Mouse (Mus musculus) embryonic facial prominence, embryonic 12.5 days (tissue): Measurements from ENCODE around the gene Dpp9. TPM values are rescaled to one million over a fixed set of nuclear protein-coding genes. Genes with fewer than 3 reads are reported as not detected.

Experiments used
- ATAC-seq: fragments of 200-750 bp; cut with Nextera tagmentation; 2 replicates; pipeline ENCODE4 v1.8.0; 2017; ENCODE audit not compliant: insufficient number of reproducible peaks, insufficient read depth, low FRiP score, low TSS enrichment
- H3K27ac ChIP-seq: fragments of 300-500 bp; sonication (generic); 2 replicates; pipeline ENCODE4 v1.5.1; 2016; ENCODE audit warnings: mild to moderate bottlenecking
- H3K27me3 ChIP-seq: fragments of 300-500 bp; sonication (generic); 2 replicates; pipeline ENCODE4 v1.6.1; 2016; ENCODE audit warnings: mild to moderate bottlenecking, moderate library complexity
- H3K36me3 ChIP-seq: fragments of 300-500 bp; sonication (generic); 2 replicates; pipeline ENCODE4 v1.6.1; 2016; ENCODE audit warnings: mild to moderate bottlenecking
- H3K4me1 ChIP-seq: fragments of 300-500 bp; sonication (generic); 2 replicates; pipeline ENCODE4 v1.6.1; 2016
- H3K4me2 ChIP-seq: fragments of 300-500 bp; sonication (generic); replicated peaks from 2 replicates; pipeline ENCODE4 v1.6.1; 2016; ENCODE audit warnings: mild to moderate bottlenecking, moderate library complexity
- H3K4me3 ChIP-seq: fragments of 300-500 bp; sonication (generic); 2 replicates; pipeline ENCODE4 v1.5.1; 2016; ENCODE audit warnings: mild to moderate bottlenecking
- H3K9ac ChIP-seq: fragments of 300-500 bp; sonication (generic); 2 replicates; pipeline ENCODE4 v1.6.1; 2016; ENCODE audit warnings: mild to moderate bottlenecking, moderate library complexity
- H3K9me3 ChIP-seq: fragments of 300-500 bp; sonication (generic); 2 replicates; pipeline ENCODE4 v1.6.1; 2016; ENCODE audit warnings: mild to moderate bottlenecking, moderate library complexity
- WGBS: fragments of 180-500 bp; shearing (Covaris S2); methylation state at CpG from one replicate; pipeline ENCODE4 v1.1.7; 2016; 5-methylcytosine and 5-hydroxymethylcytosine counted together
- polyA plus RNA-seq: library from polyadenylated mRNA; unstranded; fragments of >200 nt; fragmentation: Nextera tagmentation; extraction: Ambion mirVana; gene quantifications from 2 replicates; pipeline ENCODE4 v1.2.1, GENCODE M21; 2016

Gene Dpp9
- polyA plus RNA-seq, 1 experiment from 2014 or later, result 43.4 TPM

DNA sequence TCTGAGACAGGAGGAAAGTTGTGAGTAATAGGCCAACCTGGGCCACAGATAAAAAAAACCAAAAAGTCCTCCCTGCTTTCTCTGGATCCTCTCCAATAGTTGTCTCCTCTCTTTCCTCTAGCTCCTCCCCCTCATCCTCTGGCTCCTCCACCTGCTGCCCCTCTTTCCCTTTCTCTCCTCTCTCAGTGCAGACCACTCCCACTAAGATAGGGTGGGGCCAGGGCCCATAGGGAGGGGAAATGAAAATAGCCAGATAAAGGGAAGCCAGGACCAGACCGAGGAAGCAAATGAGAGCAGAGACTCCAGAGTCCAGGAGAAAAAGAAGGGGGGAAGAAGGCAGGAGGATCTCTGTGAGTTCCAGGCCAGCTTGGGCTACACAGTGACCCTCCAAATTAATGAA, 6.2 kb upstream of the Dpp9 start:
- Histone ChIP-seq H3K27me3 (no peaks in the 10 kb centered on the region), H3K27ac (no peak overlapping the region), H3K9me3 (no peaks in the 10 kb centered on the region), H3K4me2 (no peak overlapping the region), H3K36me3 (no peaks in the 10 kb centered on the region), H3K4me3 (no peak overlapping the region), H3K4me1 (no peaks in the 10 kb centered on the region), H3K9ac (no peak overlapping the region)
- WGBS, result 52% methylated on average over 1 of the region's 1 CpGs
- ATAC-seq, result no peak

DNA sequence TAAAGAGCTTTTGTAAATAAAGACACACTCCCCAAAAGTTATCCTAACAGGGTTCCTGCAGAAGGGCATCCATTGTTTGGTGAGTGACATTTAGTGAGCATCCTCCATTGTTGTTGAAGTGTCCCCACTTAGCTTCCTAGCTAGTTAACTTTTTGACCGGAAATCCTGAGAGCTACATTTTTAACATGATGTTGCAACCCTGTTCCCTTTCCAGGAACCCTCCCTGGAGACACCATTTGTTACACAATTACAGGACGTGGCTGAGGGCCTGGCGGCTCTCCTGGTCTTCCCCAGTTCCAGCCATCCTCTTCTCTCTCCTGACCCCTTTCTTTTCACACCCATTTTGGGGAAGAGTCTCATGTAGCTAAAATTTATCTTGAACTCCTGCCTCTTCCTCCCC, 1.1 kb upstream of the Dpp9 start:
- Histone ChIP-seq H3K27ac (no peak overlapping the region), H3K9ac (no peak overlapping the region), H3K9me3 (no peaks in the 10 kb centered on the region), H3K4me1 (peaks cover 13% of the 10 kb centered on the region), H3K4me2 (no peak overlapping the region), H3K27me3 (no peaks in the 10 kb centered on the region), H3K4me3 (0 out of 2 replicates have a peak overlapping the region, but pooled peaks have one; percentile 93), H3K36me3 (peaks cover 6% of the 10 kb centered on the region; the same call in 1 of the 2 replicates)
- 51% methylated on average over 3 of the region's 3 CpGs for WGBS
- no peak for ATAC-seq

DNA sequence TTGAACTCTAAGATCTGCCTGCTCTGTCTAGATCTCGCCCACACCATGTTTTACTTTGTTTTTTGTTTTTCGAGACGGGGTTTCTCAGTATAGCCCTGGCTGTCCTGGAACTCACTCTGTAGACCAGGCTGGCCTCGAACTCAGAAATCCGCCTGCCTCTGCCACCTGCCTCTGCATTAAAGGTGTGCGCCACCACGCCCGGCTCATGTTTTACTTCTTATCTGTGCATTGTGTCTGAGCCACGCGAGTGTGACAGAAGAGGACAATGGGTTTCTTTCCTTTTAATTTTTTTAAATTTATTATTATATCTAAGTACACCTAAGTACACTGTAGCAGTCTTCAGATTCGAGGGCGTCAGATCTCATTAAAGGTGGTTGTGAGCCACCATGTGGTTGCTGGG, 546 bp upstream of the Dpp9 start:
- WGBS, result 48% methylated on average over 12 of the region's 12 CpGs
- H3K4me3 ChIP-seq, result peak overlapping the region; percentile 93
- peak overlapping the region; percentile 89 for H3K27ac ChIP-seq
- H3K4me1 ChIP-seq, result peaks cover 13% of the 10 kb centered on the region
- peak; percentile 29 for ATAC-seq
- peak overlapping the region; percentile 77 for H3K4me2 ChIP-seq
- no peaks in the 10 kb centered on the region for H3K27me3 ChIP-seq
- peaks cover 6% of the 10 kb centered on the region; the same call in 1 of the 2 replicates for H3K36me3 ChIP-seq
- no peaks in the 10 kb centered on the region for H3K9me3 ChIP-seq
- H3K9ac ChIP-seq, result peak overlapping the region; percentile 86

DNA sequence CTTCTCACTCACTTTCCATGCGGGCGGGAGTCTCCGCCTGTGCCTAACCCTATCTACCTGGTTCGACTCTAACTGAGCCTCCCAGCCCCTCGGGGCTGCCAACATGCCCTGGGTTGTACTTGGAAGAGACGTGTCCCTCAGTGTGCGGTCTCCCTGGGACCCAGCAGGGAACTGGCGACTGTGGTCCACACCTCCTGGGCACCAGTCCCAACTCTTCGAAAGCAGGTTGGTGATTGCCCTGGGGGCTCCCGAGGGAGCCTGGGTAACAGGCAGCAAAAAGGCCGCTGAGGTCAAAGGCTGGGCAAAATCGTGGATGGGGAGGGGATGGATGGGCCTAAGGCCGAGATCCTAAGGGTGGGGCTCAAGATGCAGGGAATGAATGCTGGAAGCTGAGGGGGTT, 1.0 kb downstream of the Dpp9 start:
- H3K27ac ChIP-seq, result no peak overlapping the region
- peaks cover 6% of the 10 kb centered on the region; the same call in 1 of the 2 replicates for H3K36me3 ChIP-seq

DNA sequence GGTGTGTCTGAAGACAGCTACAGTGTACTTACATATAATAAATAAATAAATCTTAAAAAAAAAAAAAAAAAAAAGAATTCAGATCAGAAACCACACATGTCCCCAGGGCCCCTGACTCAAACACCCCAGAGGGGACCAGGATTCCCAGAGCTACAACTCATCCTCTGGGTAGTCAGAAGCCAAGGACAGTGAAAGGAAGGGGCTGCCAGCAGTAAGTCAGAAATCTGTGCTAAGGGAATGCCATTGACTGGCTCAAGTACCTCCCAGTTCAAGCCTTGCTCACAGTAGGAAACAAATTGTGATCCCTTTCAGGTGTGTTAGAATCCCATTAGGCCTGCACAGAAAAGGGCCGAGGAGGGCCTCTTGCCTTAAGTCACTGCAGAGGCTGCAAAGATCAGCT, 4.5 kb downstream of the Dpp9 start:
- no peaks in the 10 kb centered on the region for H3K9me3 ChIP-seq
- ATAC-seq, result no peak
- H3K9ac ChIP-seq, result no peak overlapping the region
- H3K27me3 ChIP-seq, result no peaks in the 10 kb centered on the region
- no peak overlapping the region for H3K4me2 ChIP-seq
- no peak overlapping the region for H3K27ac ChIP-seq
- peaks cover 34% of the 10 kb centered on the region for H3K36me3 ChIP-seq
- WGBS, result 87% methylated on average over 1 of the region's 1 CpGs
- H3K4me1 ChIP-seq, result peaks cover 15% of the 10 kb centered on the region
- H3K4me3 ChIP-seq, result no peak overlapping the region

More for the DNA sequence above, 1.0 kb downstream of the Dpp9 start:
- WGBS, result 58% methylated on average over 13 of the region's 13 CpGs
- Histone ChIP-seq H3K4me2 (peak overlapping the region; percentile 77), H3K27me3 (no peaks in the 10 kb centered on the region), H3K4me3 (peak overlapping the region; percentile 93), H3K4me1 (peaks cover 15% of the 10 kb centered on the region), H3K9me3 (no peaks in the 10 kb centered on the region), H3K9ac (peak overlapping the region; percentile 86)
- no peak for ATAC-seq

DNA sequence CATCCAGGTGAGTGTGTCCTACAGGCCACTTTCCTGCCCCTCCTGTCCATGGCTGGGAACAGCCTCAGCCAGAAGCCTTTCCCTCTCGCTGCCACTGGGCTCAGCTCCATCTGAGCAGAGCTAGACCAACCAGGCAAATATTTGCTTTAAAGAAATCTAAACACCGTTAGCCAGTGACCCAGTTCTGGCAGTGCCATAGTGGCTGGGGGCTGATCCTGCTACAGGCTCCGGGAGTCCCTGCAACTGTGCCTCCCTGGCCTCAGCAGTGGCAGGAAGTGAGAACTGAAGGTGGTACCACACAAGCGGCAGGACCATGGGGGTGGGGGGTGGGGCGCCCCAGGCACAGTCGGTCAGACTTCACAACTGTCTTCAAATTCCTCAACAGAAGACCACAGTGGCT, 6.0 kb downstream of the Dpp9 start:
- ATAC-seq, result no peak
- H3K4me3 ChIP-seq, result no peak overlapping the region
- H3K9ac ChIP-seq, result no peak overlapping the region
- H3K27ac ChIP-seq, result no peak overlapping the region
- 54% methylated on average over 6 of the region's 6 CpGs for WGBS
- H3K36me3 ChIP-seq, result peaks cover 49% of the 10 kb centered on the region
- H3K4me2 ChIP-seq, result no peak overlapping the region
- H3K9me3 ChIP-seq, result no peaks in the 10 kb centered on the region
- H3K27me3 ChIP-seq, result no peaks in the 10 kb centered on the region
- H3K4me1 ChIP-seq, result peaks cover 11% of the 10 kb centered on the region

DNA sequence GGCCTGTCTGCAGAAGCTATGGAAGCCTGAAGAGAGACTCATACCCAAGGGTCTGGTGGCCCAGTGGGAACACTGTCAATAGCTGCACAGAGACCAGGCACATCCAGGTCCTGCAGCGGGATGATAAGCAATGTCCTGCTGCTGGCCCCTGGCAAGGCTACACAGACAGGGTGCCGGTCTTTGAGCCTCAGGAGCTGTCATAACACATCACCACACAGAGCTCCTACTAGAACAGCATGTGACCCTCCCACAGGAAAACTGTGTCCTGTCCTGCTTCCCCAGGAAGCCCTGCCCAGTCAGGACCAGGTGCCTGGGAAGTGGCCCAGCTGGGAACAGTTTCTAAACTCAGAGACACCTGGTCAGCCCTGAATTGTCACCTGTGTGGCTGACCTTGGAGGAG, 7.6 kb downstream of the Dpp9 start:
- WGBS, result 89% methylated on average over 2 of the region's 2 CpGs
- Histone ChIP-seq H3K9ac (no peak overlapping the region), H3K36me3 (peaks cover 65% of the 10 kb centered on the region), H3K9me3 (no peaks in the 10 kb centered on the region), H3K4me3 (no peak overlapping the region), H3K27ac (no peak overlapping the region), H3K4me1 (0 out of 2 replicates have a peak, but pooled peaks cover 2% of the 10 kb centered on the region), H3K4me2 (no peak overlapping the region), H3K27me3 (no peaks in the 10 kb centered on the region)
- ATAC-seq, result no peak

DNA sequence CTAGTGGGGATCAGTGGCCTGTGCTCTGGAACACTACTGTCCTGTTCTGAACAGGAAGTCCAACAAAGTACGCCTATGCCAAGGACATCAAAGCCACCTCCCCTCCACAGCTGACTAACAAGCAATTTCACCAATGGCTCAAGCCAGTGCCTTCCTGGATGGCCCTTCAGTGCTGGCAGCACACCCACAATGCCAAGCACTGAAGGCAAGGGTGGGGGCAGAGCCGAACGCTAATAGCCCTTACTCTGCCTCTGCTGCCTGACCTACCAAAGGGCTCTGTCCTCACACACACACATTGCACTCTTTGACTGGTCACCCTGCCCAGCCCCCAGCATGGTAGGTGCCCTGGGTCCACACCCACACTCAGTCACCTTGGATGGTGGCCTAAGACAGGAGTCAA, 9.9 kb downstream of the Dpp9 start:
- H3K27me3 ChIP-seq, result no peaks in the 10 kb centered on the region
- H3K36me3 ChIP-seq, result peaks cover 80% of the 10 kb centered on the region
- H3K9me3 ChIP-seq, result no peaks in the 10 kb centered on the region
- no peak for ATAC-seq
- no peak overlapping the region for H3K9ac ChIP-seq
- H3K27ac ChIP-seq, result no peak overlapping the region
- WGBS, result 89% methylated on average over 3 of the region's 3 CpGs
- H3K4me2 ChIP-seq, result no peak overlapping the region
- H3K4me1 ChIP-seq, result 0 out of 2 replicates have a peak, but pooled peaks cover 2% of the 10 kb centered on the region
- H3K4me3 ChIP-seq, result no peak overlapping the region

DNA sequence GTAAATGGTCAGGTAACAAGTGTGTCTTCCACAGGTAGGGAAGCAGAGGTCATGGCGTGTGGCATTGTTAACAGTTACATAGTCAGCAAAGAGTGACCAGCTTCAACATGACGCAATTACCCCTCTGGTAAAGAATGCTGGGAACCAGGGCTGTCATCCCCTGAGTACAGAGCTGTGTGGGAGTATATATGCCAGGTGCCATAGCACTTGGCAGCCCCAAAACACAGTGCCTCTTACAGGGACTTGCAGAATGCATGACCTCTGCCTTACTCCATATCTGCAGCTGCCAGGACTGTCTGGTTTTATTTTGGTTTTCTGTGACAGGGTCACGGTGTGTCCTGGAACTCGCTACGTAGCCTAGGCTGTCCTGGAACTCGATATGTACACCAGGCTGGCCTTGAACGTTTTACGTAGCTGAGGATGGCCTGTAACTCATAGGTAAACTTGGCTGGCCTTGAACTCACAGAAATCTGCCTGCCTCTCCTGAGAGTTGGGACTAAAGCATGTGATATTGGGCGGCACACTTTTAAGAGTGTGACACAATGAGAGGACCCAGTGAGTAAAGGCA, 10.7 kb downstream of the Dpp9 start:
- ATAC-seq, result no peak
- Histone ChIP-seq H3K27ac (no peak overlapping the region), H3K36me3 (peaks cover 88% of the 10 kb centered on the region), H3K4me3 (no peak overlapping the region), H3K9me3 (no peaks in the 10 kb centered on the region), H3K9ac (no peak overlapping the region), H3K4me1 (0 out of 2 replicates have a peak, but pooled peaks cover 2% of the 10 kb centered on the region), H3K27me3 (no peaks in the 10 kb centered on the region), H3K4me2 (no peak overlapping the region)
- WGBS, result 88% methylated on average over 9 of the region's 9 CpGs

DNA sequence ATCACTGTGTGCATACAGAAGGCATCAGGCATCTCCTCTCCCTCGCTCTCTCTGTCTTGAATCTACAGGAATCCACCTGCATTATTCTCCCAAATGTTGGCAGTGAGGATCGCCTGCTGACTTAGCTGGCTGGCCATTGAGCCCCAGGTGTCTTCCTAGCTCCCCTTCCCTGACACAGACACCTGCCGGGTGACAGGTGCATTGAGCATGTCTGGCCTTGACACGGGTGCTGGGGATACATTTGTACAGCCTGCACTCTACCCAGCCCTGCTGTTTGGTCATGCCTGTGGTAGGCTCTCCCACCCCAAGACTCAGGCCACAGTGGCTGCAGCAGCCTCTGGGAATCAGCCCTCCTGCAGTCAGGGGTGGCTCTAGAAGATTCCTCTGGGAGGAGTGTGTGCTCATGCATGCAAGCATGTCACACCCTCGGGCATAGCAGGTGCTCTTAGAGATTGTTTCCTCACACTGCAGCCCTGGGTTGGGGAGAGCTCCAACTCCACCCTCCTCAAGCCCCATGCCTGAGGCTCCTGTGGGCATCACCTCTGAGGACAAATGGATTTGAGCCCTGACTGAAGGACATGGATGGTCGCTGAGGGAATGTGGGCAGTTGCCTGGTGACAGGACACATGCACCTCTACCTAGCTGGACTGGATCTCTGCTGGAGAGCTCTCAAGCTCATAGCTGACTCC, 11.6 kb downstream of the Dpp9 start:
- Histone ChIP-seq H3K4me3 (no peak overlapping the region), H3K4me2 (no peak overlapping the region), H3K36me3 (peaks cover 97% of the 10 kb centered on the region), H3K9ac (no peak overlapping the region), H3K27ac (no peak overlapping the region), H3K4me1 (no peaks in the 10 kb centered on the region), H3K9me3 (no peaks in the 10 kb centered on the region), H3K27me3 (no peaks in the 10 kb centered on the region)
- 87% methylated on average over 6 of the region's 6 CpGs for whole genome bisulfite sequencing
- no peak for ATAC-seq

DNA sequence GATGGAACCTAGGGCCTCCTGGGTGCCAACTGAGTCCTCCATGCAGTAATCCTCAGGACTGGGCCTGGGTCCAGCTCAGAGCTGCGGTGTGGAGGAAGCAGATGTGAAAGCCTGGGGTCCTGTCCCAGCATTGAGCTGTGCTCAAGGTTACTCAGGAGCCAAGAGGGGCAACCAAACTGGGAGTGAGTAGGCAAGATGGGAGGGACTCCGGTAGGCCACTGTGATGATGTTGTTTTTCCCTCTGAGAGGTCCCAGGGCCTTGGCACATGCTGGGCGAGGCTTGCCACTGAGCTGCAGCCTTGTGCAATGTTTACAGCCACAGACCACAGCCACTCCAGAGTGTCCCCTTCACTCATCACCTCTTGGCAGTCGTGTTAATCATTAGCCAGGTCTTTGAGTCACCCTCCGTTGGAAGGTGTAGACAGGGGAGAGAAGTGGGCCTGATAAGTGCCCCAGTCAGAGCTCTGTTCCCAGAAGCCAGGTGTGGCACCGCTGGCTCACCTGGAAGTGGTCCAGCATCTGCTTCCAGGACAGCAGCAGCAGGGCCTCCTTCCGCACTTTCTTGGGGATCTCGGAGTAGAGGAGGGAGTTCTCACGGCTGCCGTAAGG, 12.3 kb downstream of the Dpp9 start:
- no peaks in the 10 kb centered on the region for H3K4me1 ChIP-seq
- no peak overlapping the region for H3K9ac ChIP-seq
- no peak overlapping the region for H3K4me3 ChIP-seq
- peaks cover 99% of the 10 kb centered on the region for H3K36me3 ChIP-seq
- H3K27me3 ChIP-seq, result no peaks in the 10 kb centered on the region
- no peak for ATAC-seq
- no peak overlapping the region for H3K4me2 ChIP-seq
- no peaks in the 10 kb centered on the region for H3K9me3 ChIP-seq
- 89% methylated on average over 10 of the region's 10 CpGs for WGBS
- no peak overlapping the region for H3K27ac ChIP-seq

DNA sequence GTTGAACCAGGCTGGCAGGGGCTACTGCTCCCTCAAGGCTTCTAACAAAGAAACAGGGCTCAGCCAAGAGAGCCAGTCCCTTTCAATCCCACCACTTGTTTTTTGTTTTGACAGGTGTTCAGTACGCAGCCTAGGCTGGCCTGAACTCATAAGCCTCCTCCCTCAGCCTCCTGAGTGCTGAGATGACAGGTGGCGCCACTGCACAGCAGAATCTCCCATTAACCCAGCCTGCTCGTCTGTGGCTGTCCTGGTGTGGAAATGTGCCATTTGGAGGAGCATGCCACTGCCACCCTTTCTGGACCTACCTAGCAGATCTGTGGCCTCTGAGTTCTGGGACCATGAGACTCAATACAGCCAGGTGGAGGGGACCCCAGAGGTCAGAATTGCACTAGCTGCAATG, 15.0 kb downstream of the Dpp9 start:
- no peaks in the 10 kb centered on the region for H3K4me1 ChIP-seq
- no peak overlapping the region for H3K4me2 ChIP-seq
- ATAC-seq, result no peak
- no peaks in the 10 kb centered on the region for H3K9me3 ChIP-seq
- peaks cover 91% of the 10 kb centered on the region for H3K36me3 ChIP-seq
- WGBS, result 55% methylated on average over 3 of the region's 3 CpGs
- H3K9ac ChIP-seq, result no peak overlapping the region
- no peak overlapping the region for H3K27ac ChIP-seq
- no peak overlapping the region for H3K4me3 ChIP-seq
- H3K27me3 ChIP-seq, result no peaks in the 10 kb centered on the region
